Mouse (Mus musculus) adrenal gland, postnatal 4 days (tissue): ENCODE measurements around the gene Slc30a1. TPM values are rescaled to one million over a fixed set of nuclear protein-coding genes. Genes with fewer than 3 reads are reported as not detected.

Source experiments
- DNase-seq, 2 experiments: peaks; one replicate each; pipeline ENCODE4 v3.0.0; 2021 to 2022; ENCODE audit warnings: low spot score in 2 of 2, mixed read lengths in 2 of 2
- long read RNA-seq, 2 experiments: library from polyadenylated mRNA; stranded (forward); transcript quantifications; one replicate each; pipeline ENCODE4 v2.0.0; 2021
- total RNA-seq, 2 experiments: library from RNA; stranded (reverse); gene quantifications; 2 replicates each; pipeline ENCODE4 v1.2.3; 2021

The Slc30a1 gene
- total RNA-seq = 10 to 100 TPM; 21.9 to 24.3 TPM
- long read RNA-seq, experiment 1, full-length matches to known transcripts = 12 of 14 reads
- long read RNA-seq, experiment 1, partial matches to known transcripts = 0 of 14 reads
- long read RNA-seq, experiment 1, other reads (novel, unspliced or antisense) = 2 of 14 reads
- long read RNA-seq, experiment 2, full-length matches to known transcripts = 21 of 22 reads
- long read RNA-seq, experiment 2, partial matches to known transcripts = 0 of 22 reads
- long read RNA-seq, experiment 2, other reads (novel, unspliced or antisense) = 1 of 22 reads

GRCm38 (mm10) chr1:191906571-191907430 is at the start of gene Slc30a1:
Gene Slc30a1, plus strand, starts transcription at chr1:191906767.
- DNase-seq = peak; percentile 99

DNA sequence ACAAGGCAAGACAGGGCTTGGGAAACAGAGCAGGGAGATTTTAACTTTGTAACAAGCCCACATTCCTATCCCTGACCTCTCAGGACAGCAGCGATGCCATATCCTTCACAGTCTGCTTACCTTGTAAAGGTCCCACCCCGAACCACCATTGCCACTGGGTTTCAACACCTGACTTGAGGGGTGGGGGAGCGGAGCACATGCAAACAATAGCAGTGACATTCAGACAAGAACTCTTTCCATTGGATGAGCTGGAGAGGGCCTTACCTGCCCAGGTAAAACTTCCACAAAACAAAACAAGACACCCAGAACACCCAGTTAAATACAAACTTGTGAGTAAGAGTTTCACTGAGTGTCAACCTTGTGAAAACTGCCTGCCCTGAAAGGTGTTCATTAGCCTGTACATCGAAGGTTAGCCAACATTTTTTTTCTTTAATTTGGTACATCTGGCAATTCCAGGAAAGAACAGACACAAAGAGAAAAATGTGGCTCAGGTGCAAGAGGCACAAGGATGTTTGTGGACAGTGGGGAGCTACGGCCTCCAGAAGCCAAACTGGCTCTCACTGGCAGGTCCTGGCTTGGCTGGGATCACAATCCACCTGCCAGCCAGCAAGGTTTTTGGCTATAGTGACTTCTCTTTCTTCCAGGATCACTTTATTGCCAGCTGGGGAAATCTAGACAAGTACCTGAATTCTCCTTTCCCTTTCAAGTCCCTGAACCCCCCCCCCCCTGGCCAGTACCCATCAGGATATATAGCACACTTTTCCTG is 49.5 kb upstream of the Slc30a1 start:
- DNase-seq = no peak

- DNase-seq = no peak
These were observed 48.4 kb upstream of the Slc30a1 start for GRCm38 (mm10) chr1:191858136-191858535.

DNA sequence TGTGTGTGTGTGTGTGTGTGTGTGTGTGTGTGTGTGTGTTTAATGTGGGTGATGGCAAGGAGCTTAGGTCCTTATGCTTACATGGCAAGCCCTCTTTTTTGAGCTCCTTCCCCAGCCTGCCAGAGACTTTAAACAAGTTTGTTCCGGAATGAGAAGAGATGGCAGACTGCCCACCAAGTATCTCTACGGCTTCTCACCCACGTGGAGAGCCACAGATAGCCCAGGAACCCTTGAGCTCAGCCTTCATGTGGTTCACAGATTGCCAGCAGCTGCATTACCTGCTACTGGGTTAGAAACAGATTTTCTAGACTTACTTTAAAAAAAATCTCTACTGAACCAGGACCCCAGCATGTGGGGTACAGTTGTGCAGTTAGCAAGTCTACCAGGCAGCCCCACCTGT is 46.7 kb upstream of the Slc30a1 start:
- no peak for DNase-seq

DNA sequence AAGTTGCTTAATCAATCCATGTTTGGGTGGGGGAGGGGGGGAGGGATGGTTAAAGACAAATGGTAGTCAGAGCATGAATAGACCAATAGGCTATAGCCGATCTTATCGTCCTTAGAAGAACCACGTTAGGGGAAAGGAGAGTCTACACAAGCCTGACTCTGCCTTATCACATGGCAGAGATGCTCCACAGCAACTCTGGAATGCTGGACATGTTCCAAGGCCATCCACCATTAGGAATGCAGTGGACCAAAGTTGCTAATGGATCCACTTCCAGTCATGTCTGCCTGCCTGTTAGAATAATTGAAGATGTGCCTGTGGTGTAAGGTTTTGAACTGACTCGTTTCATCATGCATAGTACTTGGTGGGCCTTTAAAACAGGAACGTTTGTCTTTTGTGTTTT is 45.3 kb upstream of the Slc30a1 start:
- no peak for DNase-seq

- no peak for DNase-seq
These were observed 42.6 kb upstream of the Slc30a1 start for GRCm38 (mm10) chr1:191863833-191864550.

- no peak for DNase-seq
These were observed 42.0 kb upstream of the Slc30a1 start for GRCm38 (mm10) chr1:191864551-191865027.

- no peak for DNase-seq
These were observed 34.4 kb upstream of the Slc30a1 start for GRCm38 (mm10) chr1:191872076-191872710.

DNA sequence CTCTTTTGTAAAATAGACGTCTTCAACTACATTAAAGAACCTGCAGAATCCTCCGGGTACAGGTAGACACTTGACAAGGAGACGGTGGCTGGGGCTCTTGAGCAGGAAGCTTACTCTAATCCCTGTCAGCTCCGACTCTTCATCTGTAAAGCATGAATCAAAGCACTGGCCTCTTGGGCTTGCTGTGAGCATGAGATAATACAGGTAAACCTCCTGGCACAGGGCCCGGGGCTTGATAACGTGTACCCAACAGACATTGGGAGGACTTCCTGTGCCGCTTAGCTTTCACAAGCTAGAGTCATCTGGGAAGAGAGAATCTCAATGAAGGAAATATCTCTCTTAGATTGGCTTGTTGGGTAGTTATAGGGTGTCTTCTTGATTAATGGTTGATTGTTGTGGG is 31.6 kb upstream of the Slc30a1 start:
- no peak for DNase-seq

GRCm38 (mm10) chr1:191875683-191876305 is 30.8 kb upstream of the Slc30a1 start:
- no peak for DNase-seq

- no peak for DNase-seq
These were observed 28.9 kb upstream of the Slc30a1 start for GRCm38 (mm10) chr1:191877681-191878080.

DNA sequence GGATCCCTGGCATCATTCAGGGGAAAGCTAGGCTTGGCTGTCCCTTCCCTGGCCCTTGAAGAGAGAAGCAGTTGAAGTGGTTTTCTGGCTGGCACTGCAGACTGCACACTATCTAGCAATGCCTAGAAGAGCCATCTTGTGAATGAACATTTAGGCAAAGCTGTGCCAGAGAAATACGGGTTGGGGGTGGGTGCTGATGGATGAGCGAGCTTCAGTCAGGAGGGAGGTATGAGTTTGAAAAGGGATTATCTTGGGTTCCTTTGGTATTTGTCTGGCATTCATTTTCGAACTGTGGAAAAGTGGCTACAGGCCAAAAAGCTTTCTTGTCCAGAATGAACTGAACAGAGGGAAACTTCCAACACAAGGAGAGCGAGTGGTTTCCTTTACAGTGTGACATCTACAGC is 28.0 kb upstream of the Slc30a1 start:
- no peak for DNase-seq

GRCm38 (mm10) chr1:191880247-191880646 is 26.3 kb upstream of the Slc30a1 start:
- no peak for DNase-seq

- DNase-seq = no peak
These were observed 25.5 kb upstream of the Slc30a1 start for GRCm38 (mm10) chr1:191880921-191881609.

DNA sequence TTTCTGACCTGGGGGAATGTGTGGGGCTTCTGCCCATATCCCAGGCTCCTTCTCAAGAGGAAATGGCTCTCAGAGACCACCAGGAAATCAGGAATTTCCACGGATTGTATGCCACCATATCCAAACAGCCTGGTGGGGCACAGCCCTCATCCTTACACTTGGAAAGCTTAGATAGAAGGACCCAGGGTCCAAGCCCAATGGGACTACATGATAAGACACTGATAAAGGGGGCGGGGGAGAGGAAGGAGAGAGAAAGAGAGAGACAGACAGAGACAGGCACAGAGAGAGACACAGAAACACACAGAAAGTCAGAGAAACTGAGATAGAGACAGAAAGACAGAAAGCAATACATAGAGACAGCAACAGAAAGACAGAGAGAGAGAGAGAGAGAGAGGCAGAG is 24.9 kb upstream of the Slc30a1 start:
- no peak for DNase-seq

GRCm38 (mm10) chr1:191882474-191883206 is 23.9 kb upstream of the Slc30a1 start:
- DNase-seq = no peak

GRCm38 (mm10) chr1:191883654-191884053 is 22.9 kb upstream of the Slc30a1 start:
- no peak for DNase-seq

DNA sequence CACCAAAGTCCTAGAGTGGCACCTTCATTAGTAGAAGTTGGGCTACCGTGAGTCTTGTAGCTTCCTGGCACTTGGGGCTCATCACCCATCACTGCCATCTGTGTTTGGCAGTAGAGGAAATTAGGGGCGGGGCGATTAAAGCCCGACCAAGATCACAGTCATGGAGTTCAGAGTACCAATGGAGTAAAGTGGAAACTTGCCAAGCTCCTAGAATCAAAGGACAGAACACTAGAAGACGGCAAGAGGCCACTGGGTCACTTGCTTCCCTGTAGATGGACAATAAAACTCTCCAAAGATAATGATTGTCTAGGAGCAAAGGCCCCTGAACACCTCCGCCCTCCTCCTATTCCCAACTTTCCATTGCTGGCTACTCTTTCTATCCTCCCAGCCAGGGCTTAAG is 14.7 kb upstream of the Slc30a1 start:
- DNase-seq = no peak

DNA sequence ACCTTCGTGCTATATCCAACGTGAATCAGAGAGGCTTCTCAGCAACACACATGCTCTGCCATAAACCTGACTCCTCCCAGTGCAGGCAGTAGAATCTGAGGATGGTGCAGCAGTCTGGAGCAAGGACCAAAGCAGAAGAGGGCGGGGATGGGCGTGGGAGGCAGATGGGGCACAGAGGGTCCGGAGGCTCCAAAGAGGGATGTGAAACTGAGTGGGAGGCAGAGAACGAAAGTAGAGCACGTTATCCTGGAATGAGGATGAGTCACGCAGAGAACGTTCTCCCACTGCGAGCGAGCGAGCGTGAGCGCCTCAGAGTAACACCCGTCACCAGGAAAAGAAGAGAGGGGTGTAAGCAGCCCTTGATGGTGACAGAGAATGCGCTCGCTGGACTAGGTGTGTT is 12.2 kb upstream of the Slc30a1 start:
- DNase-seq = no peak
